Mouse (Mus musculus) NIH3T3 (cell line): ENCODE measurements around the gene Gpkow.

ENCODE experiments used
- DNase-seq: peaks from one replicate; pipeline ENCODE4 v3.0.0-alpha.2; 2012; ENCODE audit warnings: low read depth

The Gpkow gene

GRCm38 (mm10) chrX:7688321-7688720 lies 8.6 kb upstream of the Gpkow start:
- no peak for DNase-seq

GRCm38 (mm10) chrX:7690486-7690885 lies 6.4 kb upstream of the Gpkow start:
- DNase-seq = no peak

DNA sequence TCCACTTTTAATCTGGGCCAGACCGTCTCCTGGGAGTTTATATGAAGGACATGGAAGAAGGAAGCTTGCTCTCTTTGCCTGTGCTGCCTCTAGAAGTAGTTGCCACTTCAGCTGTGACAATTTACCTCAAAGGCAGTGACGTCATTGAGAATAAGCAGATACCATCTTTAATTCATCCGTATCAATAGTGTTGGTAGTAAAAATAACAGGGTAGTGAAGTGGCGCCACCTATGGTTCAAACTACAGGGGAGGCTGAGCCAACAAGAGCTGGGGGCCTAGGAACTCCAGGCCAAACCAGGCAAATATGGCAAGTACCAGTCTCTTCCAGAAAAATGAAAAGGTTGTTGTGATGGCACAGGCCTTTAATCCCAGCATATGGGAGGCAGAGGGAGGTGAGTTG lies 4.1 kb upstream of the Gpkow start:
- peak; percentile 62 for DNase-seq

DNA sequence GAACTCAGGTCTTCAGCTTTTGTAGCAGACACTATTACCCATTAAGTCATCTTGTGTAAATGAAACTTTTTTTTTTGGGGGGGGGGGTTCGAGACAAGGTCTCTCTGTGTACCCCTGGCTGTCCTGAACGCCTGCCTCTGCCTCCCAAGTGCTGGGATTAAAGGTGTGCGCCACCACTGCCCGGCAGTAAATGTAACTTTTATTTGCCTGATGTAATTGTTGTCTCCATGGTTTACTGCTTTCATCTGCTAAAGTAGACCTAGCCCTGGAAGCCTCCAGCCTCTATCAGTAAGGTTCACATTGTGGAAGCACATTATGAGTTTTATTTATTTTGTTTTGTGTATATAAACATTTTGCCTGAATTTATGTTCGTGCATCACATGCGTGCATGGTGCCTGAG lies 411 bp upstream of the Gpkow start:
- no peak for DNase-seq

DNA sequence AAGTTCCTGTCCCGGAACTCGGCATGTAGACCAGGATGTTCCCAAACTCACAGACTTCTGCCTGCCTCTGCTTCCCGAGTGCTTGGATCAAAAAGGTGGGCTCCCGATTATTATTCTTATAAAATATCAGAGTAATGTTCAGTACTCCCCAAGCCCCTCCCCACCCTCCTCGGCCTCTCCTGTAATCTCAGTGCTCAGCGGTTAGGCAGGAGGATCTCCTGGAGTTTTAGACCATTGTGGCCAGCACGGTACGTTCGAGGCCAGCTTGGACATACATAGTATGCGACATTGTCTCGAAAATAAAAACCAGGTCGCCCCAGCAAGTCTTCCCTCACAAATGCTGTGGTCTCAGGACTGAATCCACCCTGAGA lies 16.8 kb downstream of the Gpkow start:
- DNase-seq = peak; percentile 6

GRCm38 (mm10) chrX:7714135-7714899 lies 17.4 kb downstream of the Gpkow start, which contains the start of gene Wdr45:
Gene Wdr45, plus strand, starts transcription at chrX:7714333.
- peak; percentile 96 for DNase-seq

DNA sequence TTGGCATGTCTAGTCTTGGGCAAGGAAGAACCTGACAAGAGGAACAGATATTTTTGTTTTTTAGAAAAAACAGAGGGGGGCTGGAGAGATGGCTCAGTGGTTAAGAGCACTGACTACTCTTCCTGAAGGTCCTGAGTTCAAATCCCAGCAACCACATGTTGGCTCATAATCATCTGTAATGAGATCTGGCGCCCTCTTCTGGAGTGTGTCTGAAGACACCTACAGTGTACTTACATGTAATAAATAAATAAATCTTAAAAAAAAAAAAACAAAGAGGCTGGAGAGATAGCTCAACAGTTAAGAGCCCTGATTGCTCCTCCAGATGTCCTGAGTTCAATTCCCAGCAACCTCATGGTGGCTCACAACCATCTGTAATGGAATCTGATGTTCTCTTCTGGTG lies 19.1 kb downstream of the Gpkow start:
- peak; percentile 43 for DNase-seq

GRCm38 (mm10) chrX:7721514-7722281 lies 24.8 kb downstream of the Gpkow start, which contains the start of gene Gm45208:
Gene Gm45208, plus strand, starts transcription at chrX:7722245.
- DNase-seq = peak; percentile 79

- DNase-seq = no peak
Observed at GRCm38 (mm10) chrX:7722282-7722611, 25.3 kb downstream of the Gpkow start.

- DNase-seq = peak; percentile 31
Observed at GRCm38 (mm10) chrX:7722691-7723090, 25.8 kb downstream of the Gpkow start.

DNA sequence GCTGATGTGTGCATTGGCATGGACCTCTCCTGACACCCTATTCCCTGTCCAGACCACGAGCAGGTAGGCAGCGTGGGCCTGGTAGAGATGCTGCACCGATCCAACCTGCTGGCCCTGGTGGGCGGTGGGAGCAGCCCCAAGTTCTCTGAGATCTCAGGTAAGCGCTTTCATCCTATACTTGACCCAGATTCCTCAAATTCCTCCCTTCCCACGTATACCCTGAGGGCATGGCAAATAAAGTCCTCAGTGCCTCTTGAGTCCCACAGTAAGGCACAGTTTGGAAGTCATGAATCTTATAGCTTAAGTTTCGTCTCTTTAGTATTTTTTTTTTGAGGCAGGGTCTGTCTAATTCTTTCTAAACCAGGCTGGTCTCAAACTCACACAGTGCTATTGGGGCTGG lies 27.2 kb downstream of the Gpkow start:
- DNase-seq = no peak

- no peak for DNase-seq
Observed at GRCm38 (mm10) chrX:7725841-7726240, 28.9 kb downstream of the Gpkow start.

DNA sequence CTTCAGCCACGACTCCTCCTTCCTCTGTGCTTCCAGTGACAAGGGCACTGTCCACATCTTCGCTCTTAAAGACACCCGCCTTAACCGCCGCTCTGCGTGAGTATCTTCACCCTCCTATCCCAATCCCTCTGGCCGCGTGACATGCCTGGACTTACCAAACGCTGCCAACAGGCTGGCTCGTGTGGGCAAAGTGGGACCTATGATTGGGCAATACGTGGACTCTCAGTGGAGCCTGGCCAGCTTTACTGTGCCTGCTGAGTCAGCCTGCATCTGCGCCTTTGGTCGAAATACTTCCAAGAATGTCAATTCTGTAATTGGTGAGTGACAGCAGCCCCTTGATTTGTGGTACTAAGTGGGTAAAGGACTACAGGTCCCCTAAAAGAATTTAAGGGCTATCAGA lies 30.2 kb downstream of the Gpkow start:
- DNase-seq = peak; percentile 53

DNA sequence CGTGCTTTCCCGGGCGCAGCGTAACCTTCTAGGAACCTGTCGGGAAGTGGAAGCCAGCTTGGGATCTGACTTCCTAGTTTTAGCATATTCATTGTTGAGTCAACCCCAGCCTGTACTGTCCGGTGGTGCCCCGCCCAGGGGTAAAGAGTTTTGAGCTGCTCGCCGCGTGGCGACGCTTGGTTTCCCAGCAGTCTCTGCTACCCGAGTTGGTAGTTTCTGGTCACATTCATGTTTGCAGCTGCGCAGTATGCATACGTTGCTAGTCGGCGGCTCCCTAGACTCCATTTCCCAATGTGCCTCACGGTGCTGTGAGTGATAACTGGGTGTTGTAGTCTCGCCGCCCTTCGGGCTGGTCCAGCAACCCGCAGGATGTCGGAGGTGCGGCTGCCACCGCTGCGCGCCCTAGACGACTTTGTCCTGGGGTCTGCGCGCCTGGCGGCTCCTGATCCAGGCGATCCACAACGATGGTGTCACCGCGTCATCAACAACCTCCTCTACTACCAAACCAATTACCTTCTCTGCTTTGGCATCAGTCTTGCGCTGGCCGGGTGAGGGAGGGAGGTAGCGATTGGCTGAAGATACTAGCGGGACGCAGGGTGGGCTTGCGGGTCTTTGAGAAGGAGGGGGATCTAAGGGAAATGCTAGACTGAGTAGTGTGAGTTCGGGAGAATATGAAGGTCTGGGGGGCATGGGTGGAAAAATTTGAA lies 31.4 kb downstream of the Gpkow start, which contains the start of gene Praf2:
Praf2 (plus strand) TSS at position 225 of the 707 bp plus-strand sequence.
- peak; percentile 92 for DNase-seq

GRCm38 (mm10) chrX:7728922-7729265 lies 32.0 kb downstream of the Gpkow start:
- peak; percentile 23 for DNase-seq

DNA sequence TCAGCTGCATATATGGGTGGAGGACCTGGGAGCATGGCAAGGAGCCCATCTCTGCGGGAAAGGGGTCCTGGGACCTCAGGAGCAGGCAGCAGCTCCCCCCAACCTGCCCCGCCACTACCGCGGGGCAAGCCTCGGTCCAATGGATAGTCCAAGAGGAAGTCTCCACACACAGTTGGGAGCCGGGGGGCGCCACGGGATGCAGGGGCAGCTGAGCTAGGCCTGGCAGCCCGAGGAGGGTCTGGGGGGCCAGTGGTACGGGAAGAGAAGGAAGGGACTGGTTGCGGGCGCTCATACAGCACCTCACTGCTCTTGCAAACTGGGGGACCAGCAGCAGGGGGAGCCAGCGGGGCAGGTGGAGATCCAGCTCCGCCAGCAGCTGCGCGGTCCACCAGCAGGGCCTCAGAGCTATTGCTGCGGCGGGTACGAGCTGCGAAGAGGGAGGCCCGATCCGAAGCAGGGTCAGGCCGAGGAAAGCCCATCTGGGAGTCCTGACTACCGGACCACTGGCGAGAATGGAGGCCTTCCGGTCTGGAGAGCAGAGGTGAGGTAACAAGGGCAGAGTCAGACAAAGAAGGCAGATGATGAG lies 36.7 kb downstream of the Gpkow start:
- DNase-seq = no peak

DNA sequence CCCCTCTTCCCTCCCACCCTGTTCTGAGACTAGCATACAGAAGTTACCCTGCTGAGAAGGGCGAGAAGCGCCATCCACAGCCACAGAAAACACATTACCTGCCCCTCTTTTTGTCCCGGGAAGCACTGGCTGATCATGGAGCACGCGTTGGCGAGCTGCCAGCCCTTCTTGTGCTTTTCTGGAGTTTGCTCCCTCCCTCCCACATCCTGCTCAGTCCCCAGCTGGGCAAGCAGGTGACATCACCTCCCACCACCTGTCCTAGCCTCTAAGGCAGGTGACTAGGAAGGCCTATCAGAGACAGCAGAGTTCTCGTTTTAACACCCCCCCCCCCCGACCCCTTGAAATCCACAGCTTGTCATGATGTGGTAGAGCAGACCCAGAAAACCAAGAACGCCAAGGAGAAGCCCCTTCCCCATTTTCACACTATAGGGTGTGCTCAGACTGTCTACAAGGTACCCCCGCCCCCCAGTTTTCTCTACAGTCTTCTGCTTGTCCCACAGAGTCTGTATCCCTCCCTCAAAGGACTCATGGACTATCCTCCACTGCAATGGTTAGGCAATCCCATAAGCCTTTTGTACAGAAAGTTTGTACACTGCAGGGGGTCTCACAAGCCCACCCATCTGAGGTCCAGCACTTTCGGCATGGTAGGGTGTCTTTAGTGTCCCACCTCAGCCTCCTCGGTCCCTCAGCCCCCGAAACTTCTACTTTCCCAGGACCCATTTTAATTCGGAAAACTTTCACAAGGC lies 42.6 kb downstream of the Gpkow start:
- DNase-seq = peak; percentile 35

DNA sequence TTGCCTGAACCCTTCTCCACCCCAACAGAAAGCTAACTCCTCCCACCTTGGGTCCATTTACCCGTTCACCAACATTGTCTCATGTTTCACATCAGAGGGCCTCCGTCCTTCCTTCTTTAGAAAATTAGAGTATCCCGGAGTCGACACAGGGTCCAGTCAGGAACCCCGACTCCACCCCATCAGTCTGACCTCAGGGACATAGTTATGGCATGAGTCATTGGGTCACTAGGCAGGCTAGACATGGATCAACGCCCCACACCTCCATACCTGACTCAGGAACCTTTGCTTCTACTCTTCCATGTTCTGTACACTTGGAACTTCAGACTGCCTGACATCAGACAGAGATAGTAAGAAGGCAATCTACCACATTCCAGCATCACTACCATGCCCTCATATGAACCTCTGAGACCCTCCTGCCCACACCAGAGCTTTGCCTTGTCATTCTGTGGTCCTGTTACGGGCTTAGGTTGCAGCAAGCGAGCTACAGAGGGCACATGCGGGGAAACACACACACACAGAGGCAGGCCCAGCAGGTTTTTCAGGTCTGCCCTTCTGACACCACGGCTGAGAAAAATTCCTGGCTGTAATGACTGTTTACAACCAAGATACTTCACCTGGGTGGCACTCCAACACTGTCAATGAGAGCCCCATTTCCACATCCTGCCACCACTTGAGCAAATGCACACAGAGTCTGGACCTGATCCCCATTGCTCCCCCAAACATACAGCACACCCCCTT lies 43.3 kb downstream of the Gpkow start:
- no peak for DNase-seq

DNA sequence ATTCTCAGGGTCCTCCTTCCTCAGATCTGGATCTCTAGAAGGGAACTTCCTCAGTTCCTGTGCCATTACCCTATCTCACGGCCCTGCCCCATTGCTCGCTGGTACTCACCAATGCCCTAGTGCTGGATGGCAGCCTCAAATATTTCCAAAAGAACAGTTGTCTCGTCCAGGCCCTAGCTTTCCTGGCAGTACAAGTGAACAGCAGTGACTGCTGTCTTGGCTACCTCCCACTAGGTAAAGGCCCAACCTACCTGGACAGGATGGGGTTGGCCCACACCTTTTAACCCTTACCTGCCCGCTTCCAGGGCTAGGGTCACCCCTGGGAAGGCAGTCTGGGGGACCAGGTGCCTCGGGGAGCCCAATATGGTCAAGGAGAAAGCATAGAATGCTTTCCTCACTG lies 44.2 kb downstream of the Gpkow start:
- DNase-seq = no peak

GRCm38 (mm10) chrX:7743470-7743869 lies 46.5 kb downstream of the Gpkow start:
- DNase-seq = peak; percentile 43

GRCm38 (mm10) chrX:7744940-7745339 lies 48.0 kb downstream of the Gpkow start:
- DNase-seq = no peak
